Mouse (Mus musculus) G1E-ER4 (cell line): ENCODE measurements at regions not wholly inside any gene's neighbourhood (a gene's known extent, or its start where the extent isn't known, plus 50 kb on each side); places are given as distances from the start of the nearest gene placed in this dataset.

Source experiments
- GATA1 ChIP-seq: IDR thresholded peaks from one replicate; pipeline ENCODE4 v1.8.0; 2012; ENCODE audit warnings: low read length, inconsistent platforms

DNA sequence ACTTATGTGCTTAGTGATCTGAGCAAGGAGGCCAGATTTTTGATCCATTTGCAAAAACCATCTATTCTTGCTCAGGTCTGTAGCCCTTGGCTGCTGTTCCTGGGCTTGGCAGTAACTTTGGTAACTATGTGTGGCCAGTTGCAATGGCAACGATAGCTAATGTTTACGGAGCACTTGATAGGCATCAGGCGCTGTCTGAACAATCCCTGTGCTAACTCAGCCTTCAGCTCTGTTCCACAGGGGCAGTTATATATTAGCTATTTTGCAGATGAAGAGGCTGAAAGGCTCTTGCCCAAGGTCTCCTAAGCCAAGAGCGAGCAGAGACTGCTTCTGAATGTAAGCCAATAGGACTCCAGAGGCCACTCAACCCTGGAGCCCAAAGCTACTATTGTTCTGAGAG is 55.1 kb upstream of the Igfbp5 start:
- TF ChIP-seq GATA1: no peak
